Mouse (Mus musculus) cerebellum, postnatal 10 days (tissue): ENCODE results near the gene Eif5b.
"Not testable (repeated sequence)": the region's sequence is repeated elsewhere in the genome, so short reads cannot be mapped to it uniquely, and the experiment has no call there.

Experiments
- DNase-seq, 2 experiments: peaks; one replicate each; pipeline ENCODE4 v3.0.0; 2021; ENCODE audit warnings: mixed read lengths in 2 of 2

The Eif5b gene

DNA sequence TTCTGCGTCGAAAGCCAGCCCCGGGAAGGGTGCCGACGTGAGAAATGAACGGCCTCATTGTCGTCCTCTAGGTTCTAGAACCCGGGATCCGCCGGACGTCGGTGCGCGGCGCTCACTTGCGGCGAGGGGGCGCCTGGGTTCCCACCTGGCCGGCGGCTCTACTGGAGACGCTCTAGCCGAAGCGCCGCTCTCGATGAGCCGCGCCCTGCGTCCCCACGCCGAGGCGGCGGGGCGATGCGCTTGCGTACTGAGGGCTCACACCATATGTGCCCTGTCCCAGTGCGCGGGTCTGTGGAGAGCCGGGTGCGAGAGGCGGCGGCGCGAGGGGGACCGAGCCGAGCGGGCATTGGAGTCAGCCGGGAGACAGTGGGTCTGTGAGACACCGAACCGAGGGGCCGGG, at the start of gene Eif5b, which contains the start of gene Txndc9:
Gene Eif5b, plus strand, starts transcription at position 144 of the 400 bp plus-strand sequence.
Gene Txndc9, minus strand, starts transcription at position 27 of the 400 bp plus-strand sequence.
- DNase-seq, result peak; percentile 96 to 98

DNA sequence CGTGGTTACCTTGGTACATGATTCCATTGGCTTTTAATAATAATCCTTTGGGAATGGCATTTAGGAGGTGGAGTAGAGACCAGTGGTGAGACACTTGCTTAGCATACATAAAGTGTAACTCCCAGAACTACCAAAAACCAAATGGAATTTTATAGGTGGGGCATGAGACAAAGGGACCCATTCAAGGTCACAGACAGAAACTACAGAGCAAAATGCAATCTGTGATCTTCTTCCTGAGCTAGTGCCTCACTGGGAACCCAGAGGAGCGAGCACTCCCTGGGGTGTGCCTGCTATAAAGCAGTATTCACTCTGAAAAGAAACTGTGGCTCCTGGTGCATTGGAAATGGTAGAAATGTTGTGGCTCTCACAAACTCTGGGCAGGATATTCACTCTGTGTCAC, 48.9 kb upstream of the Eif5b start:
- DNase-seq, result no peak

DNA sequence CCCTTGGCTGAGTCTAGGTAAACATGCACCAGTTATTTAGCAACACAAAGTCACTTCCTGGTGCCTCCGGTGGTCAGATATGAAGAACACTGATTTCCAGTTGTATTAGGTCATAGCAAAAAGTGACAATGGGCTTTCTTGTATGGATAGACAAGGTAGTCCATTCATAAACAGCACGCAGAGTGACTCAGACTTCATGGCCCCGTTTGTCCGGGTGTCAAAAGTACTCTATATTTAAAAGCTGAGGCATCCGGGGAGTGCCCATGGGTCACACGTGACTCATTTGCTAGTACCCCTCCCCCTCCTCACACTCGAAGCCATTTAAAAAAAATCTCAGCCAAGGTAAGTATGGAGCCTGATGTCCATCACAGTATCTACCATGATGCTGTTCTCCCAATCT, 43.0 kb upstream of the Eif5b start:
- DNase-seq, result no peak

DNA sequence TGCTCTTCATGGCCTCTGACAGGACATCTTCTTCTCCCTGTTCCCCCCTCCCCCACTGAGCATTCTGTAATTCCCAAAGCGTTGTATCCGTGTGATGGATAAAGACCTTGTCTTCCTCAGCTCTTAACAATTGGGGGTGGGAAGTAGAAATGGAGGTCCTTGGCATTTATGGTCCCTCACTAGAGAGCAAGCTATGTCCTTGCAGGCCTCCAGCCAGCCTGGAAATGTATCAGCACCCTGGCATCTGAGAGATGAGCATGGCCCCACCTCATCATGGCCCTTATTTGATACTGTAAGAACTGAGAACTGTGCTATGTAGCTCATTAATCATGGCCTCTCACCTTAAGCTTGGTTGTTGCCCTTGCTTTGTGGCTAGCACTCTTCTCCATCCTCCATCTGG, 42.6 kb upstream of the Eif5b start:
- DNase-seq, result no peak

DNA sequence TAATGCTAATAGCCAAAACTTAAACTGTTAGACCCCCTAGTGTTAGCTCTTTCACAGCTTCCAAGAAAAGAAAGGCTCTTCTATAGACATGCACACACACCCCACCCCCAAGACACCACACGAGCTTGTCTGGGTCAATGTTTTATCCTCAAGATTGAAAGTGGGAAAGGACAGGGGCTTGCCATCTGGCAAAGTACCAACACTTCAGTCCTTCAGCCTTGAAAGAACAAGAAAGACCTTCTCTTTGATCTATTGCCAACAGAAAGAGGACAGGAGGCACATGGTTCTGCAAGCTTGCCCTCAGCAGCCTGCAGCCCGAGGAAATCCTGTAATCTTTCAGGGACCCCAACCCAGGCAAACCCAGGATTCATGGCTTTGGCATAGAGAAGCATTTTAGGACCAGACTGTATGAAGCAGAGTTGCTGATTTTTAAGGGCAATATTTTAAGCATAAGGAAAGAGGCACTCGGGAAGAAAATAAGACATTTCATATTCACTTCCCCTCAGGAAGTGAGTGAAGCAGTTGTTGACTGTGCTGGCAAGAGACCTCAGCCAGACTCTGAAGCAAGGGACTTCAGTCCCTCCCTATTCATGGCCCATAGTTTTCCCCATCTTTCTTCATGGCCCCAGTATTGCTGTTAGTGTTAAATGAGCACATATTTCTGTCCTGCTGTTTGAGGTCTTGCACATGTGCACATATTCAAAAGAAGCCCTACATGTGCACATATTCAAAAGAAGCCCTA, 40.9 kb upstream of the Eif5b start:
- DNase-seq, result peak; percentile 13 to 18

DNA sequence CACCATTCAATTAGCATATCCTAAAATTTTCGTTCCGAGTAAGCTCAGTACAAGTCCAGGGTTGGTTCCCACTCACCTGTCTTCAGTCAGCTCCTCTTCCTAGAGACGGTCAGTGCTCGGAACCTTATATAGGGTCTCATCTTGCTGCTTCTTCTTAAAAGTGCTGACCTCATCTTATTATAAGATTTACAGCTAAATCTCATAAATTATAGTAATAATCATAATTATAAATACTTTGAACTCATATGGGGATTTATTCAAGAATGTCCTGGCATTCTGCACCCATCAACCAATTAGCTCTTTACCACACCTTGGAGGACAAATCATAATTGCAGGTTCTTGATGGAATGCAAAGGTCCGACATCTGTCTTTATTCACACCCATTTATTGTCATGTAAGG, 40.2 kb upstream of the Eif5b start, which contains the start of gene Lyg1:
Gene Lyg1, minus strand, starts transcription at position 101 of the 400 bp plus-strand sequence.
- DNase-seq, result no peak

DNA sequence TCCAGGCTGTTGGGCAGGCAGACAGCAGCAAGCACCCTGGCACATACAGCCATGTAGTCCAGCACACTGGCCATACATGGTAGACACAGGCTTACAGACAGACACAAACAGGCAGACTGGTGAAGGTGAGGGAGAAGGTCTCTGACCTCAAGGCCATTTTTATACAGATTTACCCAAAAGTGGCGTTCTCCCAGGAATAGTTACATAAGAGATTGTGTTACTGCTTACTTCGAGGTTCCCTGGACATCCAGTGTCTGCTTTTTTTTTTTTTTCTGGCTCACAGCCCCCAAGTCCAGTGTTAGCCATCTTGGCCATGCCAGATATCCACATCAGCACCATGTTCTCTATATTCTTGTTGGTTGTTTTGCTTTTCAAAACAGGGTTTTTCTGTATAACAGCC, 39.3 kb upstream of the Eif5b start:
- no peak for DNase-seq

DNA sequence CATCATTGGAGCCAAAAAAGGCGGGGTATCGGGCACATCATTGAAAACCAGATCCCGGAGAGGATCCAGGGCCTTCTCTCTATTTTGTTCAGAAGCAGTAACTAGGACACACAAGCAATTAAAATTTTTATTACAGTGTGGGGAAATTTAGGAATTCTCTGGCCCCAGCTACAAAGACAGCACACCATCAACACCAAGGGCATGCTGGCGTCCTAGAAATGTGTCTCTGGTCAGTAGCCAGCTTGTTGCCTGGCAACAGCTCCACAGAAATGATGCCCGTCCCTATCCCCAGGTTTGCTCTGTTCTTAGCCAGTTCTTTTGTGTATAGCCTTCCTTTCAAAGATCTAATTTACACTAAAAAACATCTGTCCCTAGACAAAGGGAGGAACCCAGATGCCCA, 38.3 kb upstream of the Eif5b start:
- peak; percentile 72 to 77 for DNase-seq

DNA sequence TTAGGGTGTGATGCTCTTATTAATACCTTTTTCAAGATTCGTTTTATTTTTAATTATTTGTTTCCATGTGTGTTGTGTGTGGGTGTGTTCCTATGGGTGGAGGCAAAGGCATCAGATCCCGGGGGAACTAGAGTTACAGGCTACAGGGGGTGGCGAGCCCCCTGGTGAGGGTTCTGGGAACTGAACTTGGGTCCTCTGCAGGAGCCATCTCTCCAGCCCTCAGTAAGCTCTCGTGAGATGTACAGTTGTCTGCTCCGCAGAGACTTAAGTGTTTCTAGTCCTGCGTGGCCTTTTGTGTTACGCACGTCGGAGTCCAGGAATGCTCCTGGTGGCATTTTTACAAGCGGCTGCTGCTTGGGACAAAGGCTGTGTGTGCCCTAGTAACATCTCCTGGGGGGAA, 32.2 kb upstream of the Eif5b start:
- no peak for DNase-seq

DNA sequence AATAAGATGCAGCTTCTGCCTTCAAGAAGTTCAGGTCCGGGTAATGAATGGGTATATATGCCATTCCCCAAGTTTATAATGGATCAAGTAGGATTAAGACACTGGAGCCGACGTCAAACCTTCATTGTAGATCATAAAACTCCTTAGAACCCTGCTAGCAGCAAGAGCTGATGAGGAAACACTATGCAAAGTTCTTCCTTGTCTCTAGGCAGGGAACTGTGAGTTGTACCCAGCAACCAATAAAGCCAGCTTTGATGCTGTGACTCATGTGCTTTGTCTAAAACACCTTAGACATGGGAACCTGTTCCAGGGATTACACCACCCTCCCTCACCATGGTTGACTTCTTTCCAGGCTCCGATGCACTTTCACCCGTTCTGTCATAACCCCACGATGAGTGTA, 29.1 kb upstream of the Eif5b start:
- DNase-seq, result no peak

DNA sequence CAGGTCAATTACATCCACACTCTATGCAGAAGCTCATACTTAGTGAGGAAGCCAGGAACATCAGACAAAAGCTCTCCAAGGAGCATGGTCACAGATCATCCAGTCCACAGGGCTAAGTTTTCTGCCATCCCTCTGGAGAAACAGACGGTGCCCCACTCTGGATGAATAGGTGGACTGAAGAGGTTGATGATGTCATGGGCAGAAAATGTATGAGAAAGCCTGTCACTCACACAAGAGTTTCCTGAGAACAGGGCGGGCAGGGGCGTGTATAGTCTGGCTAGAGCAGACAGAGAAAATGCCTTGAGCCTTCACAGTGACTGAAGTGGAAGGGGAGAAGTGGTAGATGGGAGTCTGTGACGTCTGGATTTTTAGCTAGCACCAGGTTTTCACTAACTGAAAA, 26.3 kb upstream of the Eif5b start:
- no peak for DNase-seq

DNA sequence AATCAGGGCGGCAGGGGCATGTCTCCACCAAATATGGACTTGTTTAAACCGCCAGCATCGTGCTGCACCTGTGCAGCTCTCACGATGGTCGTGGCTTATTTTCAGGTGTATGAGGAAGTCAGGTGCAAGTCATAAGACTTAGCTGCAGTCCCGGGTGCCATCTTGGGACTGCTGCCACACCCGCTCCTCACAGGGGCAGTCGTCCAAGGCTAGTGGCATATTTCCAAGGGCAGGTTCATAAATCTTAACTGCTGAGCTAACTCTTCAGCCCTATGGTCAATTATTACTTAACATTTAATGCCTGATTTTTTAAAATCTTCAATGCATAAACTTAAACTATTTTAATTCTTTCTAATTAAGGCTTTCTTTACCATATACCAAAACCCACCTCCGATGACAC, 21.1 kb upstream of the Eif5b start:
- DNase-seq, result not testable (repeated sequence)

DNA sequence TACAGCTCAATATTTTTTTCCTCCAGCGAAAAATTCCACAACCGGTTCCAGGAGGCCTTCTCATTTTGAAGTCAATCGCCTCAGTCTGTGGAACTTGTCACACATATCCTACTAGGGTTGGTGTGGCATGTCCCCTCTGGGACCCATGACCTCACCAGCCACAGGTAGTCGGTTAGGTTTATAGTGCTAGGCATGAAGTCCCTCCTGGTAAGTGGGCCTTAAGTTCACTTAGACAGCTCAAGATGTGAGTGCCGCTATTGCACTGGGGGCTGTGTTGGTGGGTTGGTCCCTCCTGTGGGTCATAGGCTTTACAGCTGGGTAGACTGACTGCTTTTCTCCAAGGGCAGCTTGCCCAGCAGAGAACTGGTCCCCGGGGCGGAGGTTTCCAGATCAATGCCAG, 20.5 kb upstream of the Eif5b start:
- no peak for DNase-seq

DNA sequence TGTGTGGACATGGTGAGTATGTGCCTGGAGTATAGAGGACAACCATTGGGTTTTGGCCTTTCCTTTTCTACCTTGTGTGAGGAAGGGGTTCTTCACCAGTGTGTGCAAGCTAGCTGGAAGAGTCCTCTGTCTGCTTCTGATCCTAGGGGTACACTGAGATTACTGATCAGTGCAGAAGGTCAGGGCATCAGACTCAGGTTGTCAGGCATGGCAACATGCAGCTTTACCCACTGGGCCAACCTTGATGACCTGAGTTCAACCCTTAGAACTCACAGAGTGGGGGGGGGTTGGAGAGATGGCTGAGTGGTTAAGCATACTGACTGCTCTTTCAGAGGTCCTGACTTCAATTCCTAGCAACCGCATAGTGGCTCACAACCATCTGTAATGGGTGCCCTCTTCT, 13.5 kb upstream of the Eif5b start:
- DNase-seq, result no peak

DNA sequence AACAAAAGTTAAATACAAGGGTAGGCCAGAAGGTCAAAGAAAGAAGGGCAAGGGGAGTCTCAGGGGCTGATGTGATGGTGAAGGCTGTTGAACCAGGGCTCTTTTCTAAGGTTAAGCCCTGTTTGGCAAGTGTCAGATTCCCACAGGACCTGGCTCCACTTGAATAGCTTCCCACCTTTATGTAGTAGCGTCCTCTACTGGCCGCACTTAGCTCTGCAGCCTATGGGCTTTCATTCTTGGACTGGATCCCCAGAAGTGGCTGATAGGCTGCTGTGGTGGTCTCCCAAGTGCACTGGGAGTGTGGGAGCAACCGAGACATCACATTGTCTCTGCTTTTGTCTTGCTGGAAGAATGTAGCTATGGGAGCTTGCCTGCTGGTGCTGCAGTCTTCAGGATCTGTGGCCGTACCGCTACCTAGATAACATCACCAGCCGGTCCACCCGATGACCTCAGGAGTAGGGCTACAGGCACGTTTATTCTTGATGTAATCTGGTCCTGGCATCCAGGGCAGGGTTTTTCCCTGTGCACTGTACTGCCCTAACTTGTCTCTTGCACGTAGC, 12.0 kb upstream of the Eif5b start:
- DNase-seq, result peak; percentile 57 to 73

DNA sequence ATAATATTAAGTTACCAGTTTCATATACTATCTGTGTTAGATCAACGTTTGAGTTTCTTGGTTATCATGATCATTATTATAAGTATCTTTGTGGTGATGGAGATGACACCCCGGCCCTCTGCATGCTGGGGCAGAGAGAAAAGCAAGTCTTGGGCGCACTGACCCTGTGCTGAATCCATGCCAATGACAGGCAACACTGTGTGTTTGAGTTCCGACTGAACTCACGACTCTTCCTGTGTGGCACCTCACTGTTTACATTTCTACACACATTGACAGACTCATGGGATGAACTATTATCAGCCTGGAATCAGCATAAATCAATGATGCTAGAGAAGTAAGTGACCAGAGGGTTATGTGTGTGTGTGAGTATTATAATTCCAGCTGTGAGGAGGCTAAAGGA, 10.0 kb upstream of the Eif5b start:
- DNase-seq, result no peak

DNA sequence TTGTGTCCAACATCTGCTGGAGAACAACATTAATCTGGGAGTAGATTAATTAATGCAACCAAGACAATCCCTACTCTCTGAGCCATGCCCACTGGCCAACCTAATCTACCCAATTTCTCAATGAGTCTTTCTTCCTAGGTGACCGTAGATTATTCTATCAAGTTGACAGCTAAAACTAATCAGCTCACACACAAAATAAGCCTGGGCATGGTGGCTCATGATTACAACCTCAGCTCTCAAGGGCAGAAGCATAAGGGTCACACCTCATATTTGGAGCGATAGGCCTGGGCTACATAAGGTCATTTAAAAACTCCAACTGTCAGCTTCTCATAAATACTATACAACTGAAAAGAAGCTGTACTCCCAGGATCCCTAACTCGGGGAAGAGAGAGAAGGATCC, 1.6 kb upstream of the Eif5b start:
- DNase-seq, result no peak

DNA sequence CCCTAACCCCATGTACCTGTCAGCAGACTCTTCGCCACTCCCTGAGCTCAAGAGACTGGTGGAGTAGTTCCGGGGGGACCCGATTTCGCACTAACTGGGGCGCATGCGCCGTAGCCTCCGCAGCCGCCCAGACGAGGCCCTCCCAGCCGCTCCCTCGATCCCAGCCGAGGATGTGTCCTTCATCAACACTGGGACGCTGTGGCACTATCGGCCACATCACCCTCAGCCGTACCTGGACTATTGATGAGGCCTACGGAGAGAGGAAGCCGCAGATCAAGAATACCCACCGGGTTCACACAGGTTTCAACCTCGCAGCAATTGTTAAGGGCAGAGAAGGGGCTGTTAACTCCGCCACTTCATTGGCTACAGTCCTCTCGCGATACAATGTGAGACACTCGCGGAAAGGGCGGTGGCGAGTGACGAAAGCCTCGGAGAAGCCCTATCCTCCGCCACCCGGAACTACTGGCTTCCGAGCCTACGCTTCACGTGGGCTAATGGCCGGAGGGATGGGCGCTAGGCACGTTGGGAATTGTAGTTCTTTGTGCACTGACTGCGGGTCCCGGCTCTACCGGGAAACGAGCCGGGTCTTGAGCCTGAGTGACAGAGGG, 829 bp upstream of the Eif5b start:
- peak; percentile 97 to 98 for DNase-seq

DNA sequence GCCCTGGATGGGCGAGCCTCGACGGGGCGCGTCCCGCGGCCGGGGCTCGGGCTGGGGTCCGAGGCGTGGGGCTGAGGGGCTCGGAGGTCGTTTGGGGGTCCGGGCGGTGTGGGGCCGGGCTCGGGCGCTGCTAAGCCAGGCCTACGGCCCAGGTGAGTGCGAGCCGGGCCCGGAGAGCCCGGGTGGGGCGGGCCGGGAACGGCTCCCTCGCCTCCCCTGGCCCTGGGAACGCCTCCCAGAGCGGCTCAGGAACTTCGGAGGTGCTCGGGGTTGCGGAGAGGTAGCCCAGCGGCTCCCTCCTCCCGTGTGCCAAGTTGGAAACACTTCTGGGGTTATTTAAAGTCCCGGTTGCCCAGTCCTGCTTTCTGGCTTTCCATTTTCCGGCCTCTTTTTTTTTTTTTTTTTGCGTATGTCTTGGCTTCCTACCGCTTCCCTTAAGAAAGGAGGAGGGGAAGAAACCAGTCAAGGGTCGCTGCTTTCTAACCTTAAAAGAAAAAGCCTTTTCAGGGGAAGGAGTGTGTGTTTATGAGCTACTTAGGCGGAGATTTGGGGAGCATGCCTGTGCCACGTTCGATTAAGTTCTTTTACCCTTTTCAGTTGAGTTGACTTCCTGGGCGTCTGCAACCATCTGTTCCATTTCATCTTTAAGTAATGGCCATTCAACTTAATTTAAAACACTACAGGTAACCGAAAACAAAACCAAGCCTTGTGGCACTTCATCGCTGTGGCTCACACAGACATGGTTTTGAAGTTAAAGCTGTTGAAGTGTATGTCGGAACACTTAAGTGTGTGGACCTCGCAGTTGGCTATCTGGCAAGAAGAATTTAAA, 775 bp downstream of the Eif5b start:
- no peak for DNase-seq

DNA sequence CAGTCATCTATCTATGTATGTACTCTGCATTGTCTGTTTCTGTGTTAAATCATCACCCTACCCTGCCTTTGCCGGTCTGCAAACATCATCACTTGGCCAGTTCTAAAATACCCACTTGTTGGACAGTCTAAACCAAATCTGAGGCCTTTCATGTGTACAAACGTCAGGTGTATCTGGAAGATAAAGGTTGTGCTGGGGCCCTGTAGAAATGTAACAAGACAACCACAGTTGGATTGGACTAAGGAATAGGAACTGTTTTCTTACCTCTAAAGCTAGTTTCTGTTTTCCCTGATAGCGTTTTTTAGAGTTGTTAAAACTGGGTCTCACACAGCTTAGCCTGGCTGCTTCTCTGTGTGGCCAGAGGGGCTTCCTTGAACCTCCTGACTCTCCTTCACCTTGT, 1.7 kb downstream of the Eif5b start:
- no peak for DNase-seq

DNA sequence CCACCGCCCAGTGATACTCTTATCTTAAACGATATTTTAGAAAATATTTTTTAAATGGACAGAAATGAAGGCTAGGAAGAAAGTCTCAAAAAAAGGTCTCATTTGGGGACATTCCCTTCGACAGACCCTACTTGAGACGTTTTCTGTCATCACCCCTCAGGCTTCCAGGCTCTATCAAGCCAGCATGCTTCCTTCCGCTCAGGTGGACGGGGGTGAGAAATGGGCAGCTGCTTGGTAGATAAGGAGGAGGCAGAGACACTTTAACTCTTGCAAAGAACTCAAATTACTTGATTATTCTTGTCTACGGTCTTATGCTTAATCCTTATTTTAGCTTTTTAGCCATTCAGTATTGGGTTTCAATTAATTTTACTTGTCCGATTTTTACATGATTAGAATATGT, 3.0 kb downstream of the Eif5b start:
- no peak for DNase-seq

DNA sequence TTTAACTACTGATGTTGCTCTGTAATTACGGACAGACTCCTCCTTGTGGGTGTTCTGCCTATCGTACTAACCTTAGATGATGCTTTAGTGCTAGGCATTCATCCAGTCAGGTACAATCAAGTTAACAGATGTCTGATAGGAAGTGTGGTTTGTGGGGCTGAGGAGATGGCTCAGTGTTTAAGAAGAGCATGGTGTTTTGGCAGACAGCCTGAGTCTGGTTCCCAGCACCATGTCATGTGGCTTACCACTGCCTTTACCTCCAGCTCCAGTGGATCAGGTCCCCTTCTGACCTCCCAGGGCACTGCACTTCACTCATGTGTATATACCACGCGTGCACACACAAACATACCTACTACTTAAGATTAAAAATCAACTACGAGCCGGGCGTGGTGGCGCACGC, 4.1 kb downstream of the Eif5b start:
- no peak for DNase-seq

DNA sequence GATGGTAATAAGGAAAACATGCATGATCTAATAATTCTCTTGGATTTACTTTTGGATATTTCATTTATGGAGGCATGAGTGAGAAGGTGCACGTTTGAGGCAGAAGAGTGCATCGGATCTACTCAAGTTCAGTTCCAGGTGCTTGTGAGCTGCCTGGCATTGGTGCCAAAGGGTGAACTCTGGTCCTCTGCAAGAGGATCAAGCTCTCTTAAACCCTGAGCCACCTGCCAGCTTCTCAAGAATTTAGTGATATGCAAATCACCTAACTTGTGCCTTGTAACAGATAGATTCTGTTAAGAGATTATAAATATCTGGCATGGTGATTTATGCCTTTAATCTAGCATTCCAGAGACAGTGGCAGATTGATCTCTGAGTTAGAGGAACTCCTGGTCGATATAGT, 5.2 kb downstream of the Eif5b start:
- no peak for DNase-seq
